Mouse (Mus musculus): ENCODE measurements at regions not wholly inside any gene's neighbourhood (a gene's known extent, or its start where the extent isn't known, plus 50 kb on each side); places are given as distances from the start of the nearest gene placed in this dataset.
"Not testable (repeated sequence)": the region's sequence is repeated elsewhere in the genome, so short reads cannot be mapped to it uniquely, and the experiment has no call there.

DNA sequence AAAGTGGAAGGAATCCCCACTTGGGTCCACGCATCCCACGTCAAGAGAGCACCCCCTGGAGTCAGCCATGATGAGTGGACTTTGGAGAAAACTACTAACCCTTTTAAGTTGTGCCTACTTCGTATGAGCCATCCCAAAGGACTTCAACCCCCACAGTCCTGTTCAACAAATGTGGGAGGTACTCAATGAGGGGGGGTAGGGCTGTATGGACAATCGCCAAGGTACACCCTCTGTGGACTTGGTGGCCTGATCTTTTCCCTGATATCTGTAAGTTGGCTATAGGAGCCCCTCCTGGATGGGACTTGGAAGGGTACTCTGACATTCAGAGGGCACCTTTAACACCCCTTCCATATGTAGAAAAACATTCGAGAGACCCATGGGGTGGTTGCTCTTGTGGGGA lies 256.5 kb upstream of the Olfr161 start:
- not testable (repeated sequence) for DNase-seq

DNA sequence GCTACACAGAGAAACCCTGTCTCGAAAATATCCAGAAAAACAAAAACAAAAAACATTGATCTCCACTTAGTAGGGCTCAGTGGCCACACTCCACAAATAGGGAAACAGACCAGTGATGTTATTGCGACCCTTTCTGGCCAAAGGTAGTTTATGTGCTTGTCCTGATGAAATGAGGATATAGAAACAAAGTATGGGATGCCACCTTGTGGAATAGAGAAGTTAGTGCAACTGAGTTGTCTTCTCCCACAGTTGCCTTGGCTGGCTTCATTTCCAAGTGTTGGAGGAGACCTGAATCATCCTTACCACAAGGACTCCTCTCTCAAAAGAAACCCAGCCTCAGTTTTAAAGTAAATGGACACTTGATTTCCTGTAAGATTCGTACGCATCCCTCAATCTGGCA lies 247.5 kb upstream of the Olfr161 start:
- not testable (repeated sequence) for DNase-seq

- DNase-seq, result not testable (repeated sequence)
Measured at GRCm38 (mm10) chr16:3344725-3345380, 246.0 kb upstream of the Olfr161 start.

DNA sequence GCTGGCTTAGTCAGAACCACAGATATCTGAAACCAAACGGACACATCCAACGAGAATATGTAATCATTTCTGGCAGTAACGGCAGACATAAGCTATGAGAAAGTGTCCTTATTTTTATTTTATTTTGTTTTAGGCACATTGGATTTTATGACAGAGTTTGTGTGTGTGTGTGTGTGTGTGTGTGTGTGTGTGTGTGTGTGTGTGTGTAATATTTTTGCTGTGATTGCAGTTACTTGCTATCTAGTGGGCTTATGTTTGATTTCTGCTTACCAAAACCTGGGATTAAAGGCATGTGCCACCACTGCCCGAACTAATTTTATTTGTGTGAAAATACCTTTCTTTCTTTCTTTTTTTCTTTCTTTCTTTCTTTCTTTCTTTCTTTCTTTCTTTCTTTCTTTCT lies 241.5 kb upstream of the Olfr161 start:
- not testable (repeated sequence) for DNase-seq

GRCm38 (mm10) chr16:3349850-3350547 lies 240.8 kb upstream of the Olfr161 start:
- not testable (repeated sequence) for DNase-seq

- DNase-seq, result not testable (repeated sequence)
Measured at GRCm38 (mm10) chr16:3350668-3351507, 240.0 kb upstream of the Olfr161 start.

GRCm38 (mm10) chr16:3351508-3352046 lies 239.3 kb upstream of the Olfr161 start:
- peak; percentile 20 to 45 for DNase-seq

Data from cerebellum, postnatal 25 days (tissue).